Mouse (Mus musculus) retina, postnatal 1 day (tissue): Measurements from ENCODE around the gene Rasl11a.
"Not testable (repeated sequence)": the region's sequence is repeated elsewhere in the genome, so short reads cannot be mapped to it uniquely, and the experiment has no call there.

Experiments
- DNase-seq: peaks from one replicate; pipeline ENCODE4 v3.0.0-alpha.2; 2012

The Rasl11a gene

GRCm38 (mm10) chr5:146844301-146844941, 450 bp upstream of the Rasl11a start:
- DNase-seq, result peak; percentile 67

- DNase-seq, result peak; percentile 42
Observed at GRCm38 (mm10) chr5:146846489-146846888, 1.6 kb downstream of the Rasl11a start.

DNA sequence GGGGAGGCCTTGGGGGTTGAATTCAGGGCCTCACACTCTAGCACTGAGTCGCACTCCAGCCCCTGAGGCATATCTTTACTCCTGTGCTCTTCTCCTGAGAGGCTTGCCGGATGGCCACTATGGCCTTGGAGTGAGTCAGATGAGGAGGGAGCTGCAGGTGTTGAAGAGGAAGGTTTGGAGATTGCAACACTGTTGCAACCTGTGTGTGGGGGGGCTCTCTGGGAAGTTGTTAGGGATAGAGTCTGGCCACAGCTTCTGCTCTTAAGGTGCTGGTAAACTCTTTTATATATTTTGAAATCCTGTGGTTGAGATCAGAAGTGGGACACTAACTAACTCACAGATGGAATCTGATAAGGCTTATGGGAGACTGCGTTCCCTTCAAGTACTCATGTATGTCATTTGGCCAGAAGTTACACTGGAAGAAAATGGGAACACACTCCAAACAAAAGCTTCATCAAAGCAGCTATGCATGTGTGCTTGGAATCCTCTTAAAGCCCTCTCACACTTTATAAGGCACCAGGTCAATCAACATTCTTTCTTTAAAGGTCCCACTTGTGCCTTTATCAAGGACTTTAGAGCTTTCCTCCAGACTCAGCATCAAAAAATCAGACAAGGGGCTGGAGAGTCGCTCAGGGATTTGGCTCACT, 4.2 kb downstream of the Rasl11a start:
- no peak for DNase-seq

DNA sequence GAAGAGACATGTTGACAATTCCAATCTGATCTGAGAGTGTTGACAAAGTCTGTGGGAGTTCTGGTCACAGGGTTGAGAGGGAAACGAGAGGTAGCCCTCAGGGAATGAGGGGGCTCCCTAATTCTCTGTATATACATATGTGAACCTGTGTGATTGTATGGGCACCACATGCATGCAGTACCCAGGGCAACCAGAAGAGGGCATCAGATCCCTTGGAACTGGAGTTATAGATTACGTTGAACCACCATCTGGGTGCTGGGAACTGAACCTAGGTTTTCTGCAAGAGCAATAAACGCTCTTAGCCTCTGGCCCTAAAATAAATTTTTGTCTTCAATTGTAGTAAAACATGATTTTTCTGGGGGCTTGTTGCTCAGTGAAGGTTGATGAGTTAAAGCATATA, 11.2 kb downstream of the Rasl11a start:
- DNase-seq, result no peak

- DNase-seq, result no peak
Observed at GRCm38 (mm10) chr5:146857620-146858019, 12.7 kb downstream of the Rasl11a start.

GRCm38 (mm10) chr5:146858772-146859171, 13.9 kb downstream of the Rasl11a start:
- peak; percentile 19 for DNase-seq

DNA sequence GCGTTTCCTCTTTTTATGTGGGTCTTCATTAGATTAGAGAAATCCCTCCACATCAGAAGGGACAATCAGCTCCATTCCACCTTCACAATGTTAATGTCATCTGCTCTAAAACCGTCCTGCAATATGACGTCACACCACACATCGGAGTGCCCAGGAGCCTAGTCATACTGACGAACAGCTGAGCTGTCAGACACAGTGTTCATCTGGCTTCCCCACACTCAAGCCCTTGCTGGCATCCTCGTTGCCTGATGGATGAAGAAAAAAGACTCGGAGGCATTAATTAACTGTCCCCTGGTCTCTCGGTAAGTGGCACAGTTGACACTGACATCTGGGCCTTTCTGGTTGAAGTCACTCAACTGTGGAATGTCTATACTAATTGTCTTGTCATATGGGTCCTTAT, 14.4 kb downstream of the Rasl11a start:
- peak; percentile 57 for DNase-seq

- no peak for DNase-seq
Observed at GRCm38 (mm10) chr5:146860222-146860998, 15.5 kb downstream of the Rasl11a start.

DNA sequence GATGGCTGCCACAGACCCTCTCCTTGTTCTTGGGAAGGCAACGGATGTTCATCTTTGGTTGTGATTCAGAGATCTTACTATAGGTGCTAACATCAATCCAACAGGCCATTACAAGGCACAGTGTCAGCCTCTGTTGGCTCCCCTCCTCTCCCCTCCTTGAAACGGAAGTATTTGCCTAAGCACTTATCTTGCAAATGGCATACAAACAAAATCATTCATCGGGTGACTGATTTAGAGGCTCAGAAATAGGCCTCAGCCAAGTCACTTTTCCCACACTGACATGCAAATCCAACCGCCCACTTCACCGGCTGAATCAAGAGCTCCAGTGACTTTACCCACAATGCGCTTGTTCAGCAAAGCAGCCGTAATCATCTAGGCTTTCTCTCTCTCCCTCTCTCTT, 16.7 kb downstream of the Rasl11a start:
- no peak for DNase-seq

GRCm38 (mm10) chr5:146865511-146865910, 20.6 kb downstream of the Rasl11a start:
- DNase-seq, result no peak

- no peak for DNase-seq
Observed at GRCm38 (mm10) chr5:146866277-146866676, 21.4 kb downstream of the Rasl11a start.

DNA sequence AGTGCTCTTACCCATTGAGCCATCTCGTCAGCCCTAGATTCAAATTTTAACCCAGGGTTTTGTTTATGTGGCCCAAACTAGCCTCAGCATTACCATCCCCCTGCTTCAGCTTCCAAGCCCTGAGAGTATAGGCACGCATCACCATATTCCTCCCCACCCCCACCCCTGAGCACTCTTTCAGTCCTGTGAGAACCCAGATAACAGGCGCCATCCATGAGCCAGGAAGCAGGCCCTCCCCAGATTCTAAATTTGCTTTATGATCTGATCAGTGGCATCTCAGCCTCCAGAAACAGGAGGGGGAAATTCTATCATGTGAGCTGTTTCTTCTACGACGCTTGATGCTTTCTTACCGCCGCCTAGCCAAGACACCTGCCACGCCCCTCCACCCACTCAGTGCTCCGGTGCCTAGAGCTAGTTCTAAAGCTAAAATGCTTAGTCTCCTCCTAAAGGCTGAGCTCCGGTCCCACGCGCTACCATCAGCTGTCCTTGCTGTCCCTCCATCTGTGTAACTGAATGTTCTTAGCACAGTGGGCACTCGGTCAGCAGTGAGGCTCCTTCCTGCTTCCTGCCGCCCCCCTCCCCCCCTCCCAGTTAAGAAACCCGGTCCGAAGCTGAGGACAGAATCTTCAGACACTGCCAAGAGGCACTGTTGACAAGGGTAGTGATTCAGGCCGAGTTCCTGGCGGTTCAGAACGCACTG, 22.5 kb downstream of the Rasl11a start:
- peak; percentile 39 for DNase-seq

DNA sequence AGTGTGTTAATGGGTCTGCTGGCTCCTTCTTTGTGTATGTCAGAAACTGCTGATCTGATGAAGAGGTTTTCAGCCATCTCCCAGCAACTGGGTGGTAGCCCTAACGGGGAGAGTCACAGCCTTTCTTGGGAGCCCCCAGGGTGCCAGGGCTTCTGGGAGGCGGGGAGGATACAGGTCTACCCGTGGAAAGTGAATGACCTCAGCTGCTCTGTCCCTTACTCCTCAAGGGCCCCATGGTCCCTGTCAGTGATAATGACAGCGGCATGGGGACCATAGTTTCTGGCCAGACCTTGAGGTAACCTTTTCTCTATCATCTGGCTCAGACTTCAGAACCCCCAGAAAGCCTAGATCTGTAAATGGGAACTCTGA, 23.1 kb downstream of the Rasl11a start:
- DNase-seq, result no peak

GRCm38 (mm10) chr5:146872981-146873631, 28.2 kb downstream of the Rasl11a start:
- no peak for DNase-seq

DNA sequence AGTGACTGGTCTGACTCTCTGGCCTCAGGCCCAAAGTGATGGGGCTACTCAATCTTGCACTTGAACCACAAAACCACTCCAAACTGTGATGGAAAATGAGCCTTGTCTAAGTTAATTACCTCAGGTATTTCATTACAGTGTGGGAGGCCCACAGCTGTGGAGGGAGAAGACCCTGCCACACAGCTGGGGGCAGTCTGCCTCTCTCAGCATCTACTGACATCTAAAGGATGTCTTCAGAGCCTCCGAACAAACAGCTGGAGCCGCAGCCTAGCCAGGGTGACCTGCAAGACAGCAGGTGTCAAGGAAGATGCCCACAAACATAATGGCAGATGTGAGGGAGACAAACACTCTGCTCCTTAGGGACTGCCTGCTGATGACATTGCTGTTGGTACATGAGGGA, 31.2 kb downstream of the Rasl11a start:
- DNase-seq, result no peak

DNA sequence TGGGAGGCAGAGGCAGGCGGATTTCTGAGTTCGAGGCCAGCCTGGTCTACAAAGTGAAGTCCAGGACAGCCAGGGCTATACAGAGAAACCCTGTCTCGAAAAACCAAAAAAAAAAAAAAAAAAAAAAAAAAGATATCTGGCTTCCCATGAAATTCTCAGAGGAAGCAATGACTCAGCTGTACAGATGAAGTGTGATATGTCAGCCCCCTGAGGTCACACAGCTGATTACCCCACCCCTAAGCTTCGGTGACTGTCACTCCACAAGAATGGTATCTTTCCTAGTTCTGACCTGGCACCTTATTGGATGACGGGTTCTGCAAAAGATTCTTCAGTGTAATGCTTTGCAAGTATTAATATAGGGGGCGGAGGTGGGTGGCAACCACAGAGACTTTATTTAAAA, 33.0 kb downstream of the Rasl11a start:
- not testable (repeated sequence) for DNase-seq

DNA sequence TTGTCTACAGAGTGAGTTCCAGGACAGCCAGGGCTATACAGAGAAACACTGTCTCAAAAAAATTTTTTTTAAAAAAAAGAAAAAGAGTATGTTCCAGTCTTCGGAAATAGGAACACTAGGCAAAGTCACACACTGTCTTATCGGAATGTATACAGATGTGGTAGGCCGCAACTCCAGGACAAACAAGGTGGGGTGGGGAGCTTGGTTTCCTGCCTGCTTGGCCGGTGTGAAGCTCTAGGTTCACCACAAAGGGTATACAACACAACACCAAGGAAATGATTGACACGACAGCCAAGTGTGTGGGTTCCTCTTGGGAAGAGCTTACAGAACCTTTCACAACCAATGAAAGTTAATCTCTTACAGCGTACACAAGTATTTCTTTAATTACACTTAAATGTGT, 37.4 kb downstream of the Rasl11a start:
- DNase-seq, result no peak

- DNase-seq, result no peak
Observed at GRCm38 (mm10) chr5:146883053-146883452, 38.2 kb downstream of the Rasl11a start.

GRCm38 (mm10) chr5:146883486-146884272, 38.8 kb downstream of the Rasl11a start:
- DNase-seq, result no peak

GRCm38 (mm10) chr5:146891127-146891526, 46.3 kb downstream of the Rasl11a start:
- DNase-seq, result peak; percentile 68

DNA sequence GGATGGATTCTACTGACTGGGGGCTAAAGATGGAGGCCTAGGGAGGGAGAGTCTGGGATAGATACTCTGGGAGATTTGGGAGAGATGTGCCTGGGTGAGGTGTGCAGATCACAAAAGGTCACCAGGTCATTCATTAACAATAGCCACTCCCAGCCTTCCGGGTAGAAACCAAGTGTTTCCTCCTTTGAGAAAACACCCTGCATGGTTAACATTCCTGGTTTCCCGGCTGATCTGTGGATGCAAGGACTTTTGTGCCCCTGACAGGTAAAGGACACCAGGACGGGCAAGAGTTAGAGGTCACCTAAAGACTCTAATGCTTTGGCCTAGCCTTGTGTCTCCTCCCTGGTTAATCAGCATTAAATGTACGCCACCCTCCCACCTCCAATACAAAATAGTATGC, 48.0 kb downstream of the Rasl11a start:
- no peak for DNase-seq
